Mouse (Mus musculus): ENCODE measurements around the gene Extl1.

DNA sequence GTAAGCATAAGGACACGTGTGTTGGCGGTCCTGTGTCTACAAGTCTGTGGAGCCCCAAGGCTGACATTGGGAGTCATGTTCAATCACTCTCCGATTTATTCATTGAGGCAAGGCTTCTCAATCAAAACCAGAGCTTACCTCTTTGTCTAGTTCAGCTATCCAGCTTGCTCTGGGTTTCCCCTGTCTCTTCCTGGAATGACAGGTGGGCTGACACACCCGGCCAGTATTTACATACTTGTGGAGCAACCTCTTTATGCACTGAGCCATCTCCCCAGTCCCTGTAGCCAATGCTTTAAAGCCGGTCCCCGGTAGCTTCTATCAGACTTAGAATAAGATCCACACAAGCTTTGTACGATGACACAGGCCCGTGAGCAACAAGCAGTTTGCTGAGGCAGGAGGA is 4.1 kb downstream of the Extl1 start:
- TF ChIP-seq CTCF (conservative IDR thresholded peaks at IDR 0.05; ENCODE audit: low read length) (no peak), POU5F1 (IDR thresholded peaks at IDR 0.05; ENCODE audit: borderline replicate concordance, low read length) (no peak), NANOG (IDR thresholded peaks at IDR 0.05; ENCODE audit: borderline replicate concordance, low read length) (no peak)
